Mouse (Mus musculus): ENCODE results near the gene Gtf3c5.

DNA sequence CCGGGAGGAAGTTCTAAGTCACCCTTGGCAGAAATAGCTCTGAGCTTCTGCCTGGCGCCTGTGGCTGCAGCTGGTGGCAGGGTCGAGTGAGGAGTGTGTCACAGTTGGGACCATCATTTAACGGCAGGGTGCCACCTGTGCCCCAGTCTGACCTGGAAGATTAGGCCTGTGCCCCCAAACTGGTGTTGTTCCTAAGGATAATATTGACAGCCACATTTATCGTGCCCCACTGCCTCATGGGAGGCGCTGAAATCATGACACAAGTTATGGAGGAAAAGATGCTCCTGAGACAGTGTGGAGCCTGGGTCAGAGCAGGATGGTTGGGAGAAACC is 16.0 kb upstream of the Gtf3c5 start:
- TF ChIP-seq CTCF (IDR thresholded peaks at IDR 0.05; ENCODE audit: low read depth, low read length) (no peak), POLR2A (IDR thresholded peaks at IDR 0.05; ENCODE audit: extremely low read depth, insufficient read depth, low read length) (no peak)
